Mouse (Mus musculus): Measurements from ENCODE around the gene Cyp2a12. TPM values are rescaled to one million over a fixed set of nuclear protein-coding genes. Genes with fewer than 3 reads are reported as not detected.
"Not testable (repeated sequence)": the region's sequence is repeated elsewhere in the genome, so short reads cannot be mapped to it uniquely, and the experiment has no call there.

Gene Cyp2a12
- total RNA-seq (2021) = not detected
- long read RNA-seq, experiment 1 = 0 reads
- long read RNA-seq, experiment 2 = 0 reads

DNA sequence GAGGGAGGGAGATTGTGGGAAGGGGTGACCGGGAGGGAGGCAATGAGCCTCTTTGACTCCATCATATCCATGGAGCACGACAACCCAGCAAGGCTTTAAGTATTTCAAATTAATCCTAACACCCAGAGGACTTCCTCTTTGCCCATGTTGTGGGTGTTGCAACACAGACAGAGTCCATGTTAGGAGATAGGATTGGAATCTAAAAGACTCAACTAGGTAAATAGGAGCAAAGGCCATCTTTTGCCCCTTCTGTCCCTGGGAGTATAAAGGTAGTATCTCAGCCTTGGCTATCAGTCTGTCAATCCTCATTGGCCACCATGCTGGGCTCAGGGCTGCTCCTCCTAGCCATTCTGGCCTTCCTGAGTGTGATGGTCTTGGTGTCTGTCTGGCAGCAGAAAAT lies at the start of gene Cyp2a12:
Gene Cyp2a12 (plus strand): TSS at position 293 of the 400 bp plus-strand sequence.
- no peak for DNase-seq
- intact Hi-C loops (cut with DNase I; ENCODE audit: low total_unique reads) = no loop called here

DNA sequence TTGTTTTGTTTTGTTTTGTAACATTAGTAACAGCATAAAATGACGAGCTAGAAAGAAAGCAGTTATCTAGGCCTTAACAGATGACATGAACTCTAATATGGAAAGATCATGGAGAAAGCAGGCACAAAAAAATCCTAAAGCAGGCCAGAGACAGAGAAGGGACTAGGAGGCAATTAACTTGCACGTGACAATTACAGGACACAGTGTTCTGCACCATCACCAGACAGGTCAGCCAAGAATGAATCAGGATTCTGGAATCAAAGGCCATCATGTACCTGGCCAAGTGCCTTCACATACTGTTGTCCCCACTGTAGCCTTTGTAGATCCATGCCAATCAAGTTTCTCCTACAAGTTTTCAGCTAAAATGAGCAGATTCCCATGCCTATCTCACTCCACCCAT lies 47.4 kb upstream of the Cyp2a12 start:
- intact Hi-C loops (cut with DNase I; ENCODE audit: low total_unique reads); DNase-seq: not testable (repeated sequence)

DNA sequence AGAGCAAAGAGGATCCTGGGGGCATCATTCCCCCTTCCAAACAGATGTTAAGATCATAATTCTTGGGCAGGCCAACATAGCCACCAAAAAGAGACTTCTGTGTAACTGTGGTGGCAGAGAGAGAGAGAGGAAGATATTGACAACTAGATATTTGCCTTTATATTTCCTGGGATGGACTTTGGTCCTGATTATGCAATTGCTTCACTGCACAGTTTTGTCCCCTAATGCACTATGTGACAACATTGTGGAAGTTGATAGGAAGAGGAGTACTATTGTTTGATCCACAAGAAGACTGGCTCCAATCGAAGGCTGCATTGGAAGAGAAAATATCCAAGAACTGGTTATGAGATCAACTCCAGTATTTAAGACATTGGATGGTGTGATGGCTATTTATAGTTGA lies 46.9 kb upstream of the Cyp2a12 start:
- intact Hi-C loops (cut with DNase I; ENCODE audit: low total_unique reads); DNase-seq: not testable (repeated sequence)

DNA sequence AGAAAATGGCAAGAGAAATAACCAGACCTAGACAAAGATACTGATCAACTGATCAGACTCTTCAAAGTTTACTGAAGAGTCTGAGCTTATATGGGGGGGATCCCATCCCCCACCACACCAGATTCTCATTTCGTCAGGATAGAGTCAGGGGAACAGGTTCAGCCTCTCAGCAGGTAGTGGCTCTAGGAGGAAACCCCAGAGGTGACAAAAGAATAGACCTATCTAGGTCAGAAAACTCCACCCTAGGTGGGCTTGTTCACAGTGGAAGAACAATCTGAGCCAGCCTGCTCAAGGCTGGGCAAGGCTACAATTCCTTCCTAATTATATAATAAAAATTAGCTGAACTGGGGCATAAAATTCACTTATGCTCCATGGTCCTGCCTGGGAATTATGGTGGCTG lies 46.3 kb upstream of the Cyp2a12 start:
- no peak for DNase-seq
- intact Hi-C loops (cut with DNase I; ENCODE audit: low total_unique reads) = no loop called here

DNA sequence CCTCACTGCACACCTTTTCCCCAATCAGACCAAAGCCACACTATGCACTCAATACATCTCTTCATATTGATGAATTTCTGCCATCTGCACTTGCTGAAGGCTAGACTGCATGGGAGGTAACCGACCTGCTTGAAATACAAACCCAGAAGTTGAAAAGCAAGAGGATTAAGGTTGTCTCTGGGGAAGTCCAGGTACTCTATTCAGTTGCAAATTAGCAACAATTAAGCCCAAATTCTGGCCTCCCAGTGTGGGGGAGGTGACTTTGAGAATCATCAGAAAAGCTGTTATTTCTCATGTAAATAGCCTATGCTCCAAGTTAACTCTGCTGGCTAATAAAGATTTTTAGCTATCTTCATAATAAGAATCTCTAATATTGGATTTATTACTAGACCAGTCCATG lies 45.7 kb upstream of the Cyp2a12 start:
- intact Hi-C loops (cut with DNase I; ENCODE audit: low total_unique reads); DNase-seq: not testable (repeated sequence)

DNA sequence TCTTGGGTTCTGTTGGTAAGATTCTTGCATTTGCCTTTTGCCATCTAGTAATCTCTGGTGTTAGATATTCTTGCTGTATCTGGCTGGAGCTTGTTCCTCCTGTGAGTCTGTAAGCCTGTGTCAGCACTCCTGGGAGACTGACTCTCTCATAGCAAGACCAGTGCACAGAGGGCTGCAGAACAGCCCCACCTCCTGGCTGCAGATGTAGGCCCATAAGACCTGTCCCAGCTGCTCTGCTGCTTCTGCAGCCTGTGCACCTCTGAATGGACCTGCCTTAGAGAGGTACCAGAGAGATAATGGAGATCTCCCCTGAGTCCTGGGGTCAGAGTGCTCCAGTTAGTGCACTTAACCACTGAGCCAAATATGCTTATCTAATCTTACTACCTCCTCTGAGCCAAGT lies 2.3 kb upstream of the Cyp2a12 start:
- DNase-seq; intact Hi-C loops (cut with DNase I; ENCODE audit: low total_unique reads): not testable (repeated sequence)

DNA sequence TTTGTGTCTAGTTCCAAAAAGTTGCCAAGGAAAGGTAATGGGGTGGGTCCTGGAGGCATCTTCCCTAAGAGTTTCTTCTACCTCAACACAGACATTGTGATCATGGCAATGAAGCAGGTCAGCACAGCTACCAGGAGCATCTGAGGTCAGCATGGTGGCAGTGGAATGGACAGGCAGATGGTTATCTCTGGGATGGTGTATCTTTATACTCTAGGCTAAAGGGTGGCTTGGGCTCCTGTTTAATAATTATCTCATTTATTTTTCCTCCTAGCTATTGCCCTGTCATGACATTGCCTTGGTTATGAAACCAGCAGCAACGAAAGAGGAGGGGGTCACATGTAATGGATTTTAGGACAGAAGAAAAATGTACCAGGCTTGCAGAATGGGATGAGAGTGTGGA lies 20.0 kb downstream of the Cyp2a12 start:
- DNase-seq; intact Hi-C loops (cut with DNase I; ENCODE audit: low total_unique reads): not testable (repeated sequence)

DNA sequence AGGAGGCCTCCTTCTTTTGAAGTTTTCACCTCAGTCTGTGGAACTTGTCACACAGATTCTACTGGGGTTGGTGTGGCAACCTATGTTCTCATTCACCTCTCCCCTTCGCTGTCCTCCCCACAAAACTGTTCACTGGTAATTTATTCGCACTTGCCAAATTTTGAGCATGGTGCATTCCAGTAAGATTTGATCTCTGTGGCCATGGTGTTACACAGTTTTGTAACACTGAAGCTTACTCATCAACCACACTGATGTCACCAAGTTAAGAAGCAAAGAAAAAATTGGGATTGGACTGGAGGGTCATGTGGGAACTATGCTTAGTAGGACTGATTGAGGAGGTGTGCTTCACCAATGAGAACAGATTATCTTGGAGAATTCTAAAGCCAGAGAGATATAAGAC lies 30.5 kb downstream of the Cyp2a12 start:
- DNase-seq; intact Hi-C loops (cut with DNase I; ENCODE audit: low total_unique reads): not testable (repeated sequence)

DNA sequence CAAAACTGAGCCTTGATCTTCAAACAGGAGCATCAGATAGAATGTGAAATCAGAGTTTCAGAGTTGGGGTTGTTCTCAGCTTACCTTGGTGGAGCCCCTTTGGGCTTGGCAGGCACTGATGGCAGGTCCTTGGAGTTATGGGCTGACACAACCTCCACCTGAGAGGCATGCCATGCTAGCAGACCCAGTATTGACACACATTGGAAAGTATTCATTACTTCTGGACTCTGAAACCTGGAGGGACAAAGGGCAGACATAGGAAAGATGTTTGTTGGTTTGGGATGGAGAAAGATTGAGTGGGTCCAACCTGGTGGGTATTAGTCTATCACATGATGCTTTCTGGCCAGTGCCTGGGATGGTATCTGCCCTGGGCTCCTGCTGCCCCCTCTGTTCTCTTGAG lies 31.0 kb downstream of the Cyp2a12 start:
- intact Hi-C loops (cut with DNase I; ENCODE audit: low total_unique reads); DNase-seq: not testable (repeated sequence)

DNA sequence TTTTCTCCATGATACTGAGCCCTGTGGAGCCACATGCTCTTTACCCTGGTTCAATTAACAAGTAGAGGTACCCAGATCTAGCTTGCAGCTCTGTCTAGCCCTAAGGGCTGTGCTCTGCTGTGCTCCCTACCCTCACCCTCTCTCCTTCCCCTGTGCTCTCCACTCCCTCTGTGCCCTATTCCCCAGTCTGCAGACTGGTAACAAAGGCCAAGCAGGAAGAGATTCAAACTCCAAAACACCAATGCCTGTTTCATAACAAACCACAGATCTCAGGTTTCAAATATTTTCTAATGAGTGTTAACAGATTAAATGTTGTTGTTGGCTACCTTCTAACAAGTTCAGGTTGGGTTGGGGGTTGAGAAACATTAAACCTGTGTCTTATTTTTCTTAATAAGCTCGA lies 49.8 kb downstream of the Cyp2a12 start:
- intact Hi-C loops (cut with DNase I; ENCODE audit: low total_unique reads) = no loop called here

DNA sequence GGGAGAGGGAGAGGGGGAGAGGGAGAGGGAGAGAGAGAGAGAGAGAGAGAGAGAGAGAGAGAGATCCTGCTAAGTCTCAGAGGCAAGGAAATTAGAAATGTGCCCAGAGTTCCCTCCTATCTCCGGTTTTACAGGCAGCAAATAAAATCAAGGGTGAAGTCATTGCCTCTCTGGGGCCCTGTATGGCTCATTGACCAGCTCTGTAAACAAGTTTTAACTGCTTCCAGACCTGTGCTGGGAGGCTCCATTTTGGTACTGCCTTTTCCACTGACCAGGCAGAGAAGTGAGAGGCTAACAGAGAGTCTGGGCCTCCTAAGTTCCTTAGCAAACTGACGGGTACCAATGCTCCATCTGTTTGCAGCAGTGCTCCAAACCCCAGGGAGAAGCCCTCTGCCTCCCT lies 52.7 kb downstream of the Cyp2a12 start:
- intact Hi-C loops (cut with DNase I; ENCODE audit: low total_unique reads) = no loop called here
- no peak for DNase-seq

More for the DNA sequence above, 49.8 kb downstream of the Cyp2a12 start:
- no peak for DNase-seq

Other genes with a start within 250 kb of the Cyp2a12 start
- gene Cyp2g1, start 220.2 kb upstream of the Cyp2a12 start, total RNA-seq (2021) = not detected
- not detected for gene Cyp2a5, start 193.8 kb upstream of the Cyp2a12 start, total RNA-seq (2021)
- not detected for gene Cyp2a22, start 89.7 kb upstream of the Cyp2a12 start, total RNA-seq (2021)
- under 1 TPM in 1 of 2 experiments, not detected in 1; 0.21 TPM for gene Cyp2f2, start 90.8 kb downstream of the Cyp2a12 start, total RNA-seq (2021)
- not detected for gene Cyp2t4, start 124.6 kb downstream of the Cyp2a12 start, total RNA-seq (2021)
- gene Egln2, start 137.7 kb downstream of the Cyp2a12 start, total RNA-seq (2021) = 10 to 100 TPM; 83.0 to 87.9 TPM
- gene Rab4b, start 149.8 kb downstream of the Cyp2a12 start, total RNA-seq (2021) = 10 to 100 TPM; 19.7 to 20.0 TPM
- not detected for gene Gm21983, start 152.0 kb downstream of the Cyp2a12 start, total RNA-seq (2021)
- under 1 TPM; 0.44 to 0.68 TPM for gene Mia, start 152.1 kb downstream of the Cyp2a12 start, total RNA-seq (2021)
- 10 to 100 TPM; 11.8 to 13.4 TPM for gene BC024978, start 166.7 kb downstream of the Cyp2a12 start, total RNA-seq (2021)
- 10 to 100 TPM; 32.2 to 34.7 TPM for gene Snrpa, start 167.2 kb downstream of the Cyp2a12 start, total RNA-seq (2021)
- gene Itpkc, start 199.6 kb downstream of the Cyp2a12 start, total RNA-seq (2021) = 1 to 10 TPM; 3.2 to 3.9 TPM
- gene Coq8b, start 203.9 kb downstream of the Cyp2a12 start, total RNA-seq (2021) = 1 to 10 TPM; 3.9 to 4.1 TPM
- gene Numbl, start 229.4 kb downstream of the Cyp2a12 start, total RNA-seq (2021) = 10 to 100 TPM in 1 of 2 experiments, 1 to 10 TPM in 1; 8.0 to 10.2 TPM

Data from gastrocnemius, postnatal 14 days (tissue).